Mouse (Mus musculus): ENCODE measurements around the gene Mycl. TPM values are rescaled to one million over a fixed set of nuclear protein-coding genes. Genes with fewer than 3 reads are reported as not detected.
A peak's percentile ranks its signal among the peaks of the same experiment; 100 is the strongest.

Mycl gene
- polyA plus RNA-seq, 1 experiment from 2014 or later, result 76.1 TPM

GRCm38 (mm10) chr4:123036710-123037109 lies 41.3 kb downstream of the Mycl start:
- DNase-seq (ENCODE audit: low spot score) (no peak), ATAC-seq (ENCODE audit: low FRiP score) (no peak)
- no peaks in the 10 kb centered on the region for H3K9me3 ChIP-seq (ENCODE audit: control insufficient read depth, low read length)
- WGBS, result 65% methylated on average over 3 of the region's 3 CpGs
- no peak overlapping the region for H3K27ac ChIP-seq (ENCODE audit: low read depth, low read length)
- no peak overlapping the region for H3K4me2 ChIP-seq (replicated peaks; ENCODE audit: low read depth, low read length)
- no peak overlapping the region for H3K4me3 ChIP-seq (ENCODE audit: low read depth, low read length)
- no peaks in the 10 kb centered on the region for H3K4me1 ChIP-seq (replicated peaks; ENCODE audit: control insufficient read depth, insufficient read depth, low read length)
- no peaks in the 10 kb centered on the region for H3K27me3 ChIP-seq (ENCODE audit: control insufficient read depth, insufficient read depth, low read length)
- no peaks in the 10 kb centered on the region for H3K36me3 ChIP-seq (ENCODE audit: control insufficient read depth, insufficient read depth, low read length)
- no peak overlapping the region for H3K9ac ChIP-seq (ENCODE audit: low read depth, low read length)

GRCm38 (mm10) chr4:123041131-123041530 lies 45.7 kb downstream of the Mycl start:
- Histone ChIP-seq H3K4me2 (replicated peaks; ENCODE audit: low read depth, low read length) (no peak overlapping the region), H3K27me3 (ENCODE audit: control insufficient read depth, insufficient read depth, low read length) (no peaks in the 10 kb centered on the region), H3K4me1 (replicated peaks; ENCODE audit: control insufficient read depth, insufficient read depth, low read length) (no peaks in the 10 kb centered on the region), H3K9ac (ENCODE audit: low read depth, low read length) (no peak overlapping the region), H3K36me3 (ENCODE audit: control insufficient read depth, insufficient read depth, low read length) (no peaks in the 10 kb centered on the region), H3K9me3 (ENCODE audit: control insufficient read depth, low read length) (no peaks in the 10 kb centered on the region), H3K27ac (ENCODE audit: low read depth, low read length) (no peak overlapping the region), H3K4me3 (ENCODE audit: low read depth, low read length) (no peak overlapping the region)
- ATAC-seq (ENCODE audit: low FRiP score) (no peak), DNase-seq (ENCODE audit: low spot score) (no peak)
- 95% methylated on average over 6 of the region's 6 CpGs for WGBS

- Histone ChIP-seq H3K4me2 (replicated peaks; ENCODE audit: low read depth, low read length) (no peak overlapping the region), H3K27ac (ENCODE audit: low read depth, low read length) (no peak overlapping the region), H3K4me1 (replicated peaks; ENCODE audit: control insufficient read depth, insufficient read depth, low read length) (no peaks in the 10 kb centered on the region), H3K9me3 (ENCODE audit: control insufficient read depth, low read length) (no peaks in the 10 kb centered on the region), H3K9ac (ENCODE audit: low read depth, low read length) (no peak overlapping the region), H3K27me3 (ENCODE audit: control insufficient read depth, insufficient read depth, low read length) (no peaks in the 10 kb centered on the region), H3K36me3 (ENCODE audit: control insufficient read depth, insufficient read depth, low read length) (no peaks in the 10 kb centered on the region), H3K4me3 (ENCODE audit: low read depth, low read length) (no peak overlapping the region)
- DNase-seq (ENCODE audit: low spot score) (no peak), ATAC-seq (ENCODE audit: low FRiP score) (no peak)
- WGBS, result 77% methylated on average over 1 of the region's 1 CpGs
Measured at GRCm38 (mm10) chr4:123043858-123044257, 48.4 kb downstream of the Mycl start.

- no peak overlapping the region for H3K4me2 ChIP-seq (replicated peaks; ENCODE audit: low read depth, low read length)
- 92% methylated on average over 4 of the region's 4 CpGs for WGBS
- no peak for ATAC-seq (ENCODE audit: low FRiP score)
- H3K9ac ChIP-seq (ENCODE audit: low read depth, low read length), result no peak overlapping the region
- no peaks in the 10 kb centered on the region for H3K4me1 ChIP-seq (replicated peaks; ENCODE audit: control insufficient read depth, insufficient read depth, low read length)
- no peaks in the 10 kb centered on the region for H3K9me3 ChIP-seq (ENCODE audit: control insufficient read depth, low read length)
- no peak for DNase-seq (ENCODE audit: low spot score)
- H3K4me3 ChIP-seq (ENCODE audit: low read depth, low read length), result no peak overlapping the region
- no peak overlapping the region for H3K27ac ChIP-seq (ENCODE audit: low read depth, low read length)
- H3K36me3 ChIP-seq (ENCODE audit: control insufficient read depth, insufficient read depth, low read length), result no peaks in the 10 kb centered on the region
- no peaks in the 10 kb centered on the region for H3K27me3 ChIP-seq (ENCODE audit: control insufficient read depth, insufficient read depth, low read length)
Measured at GRCm38 (mm10) chr4:123044842-123045241, 49.4 kb downstream of the Mycl start.

- Histone ChIP-seq H3K36me3 (ENCODE audit: control insufficient read depth, insufficient read depth, low read length) (no peaks in the 10 kb centered on the region), H3K27ac (ENCODE audit: low read depth, low read length) (no peak overlapping the region), H3K4me2 (replicated peaks; ENCODE audit: low read depth, low read length) (no peak overlapping the region), H3K27me3 (ENCODE audit: control insufficient read depth, insufficient read depth, low read length) (no peaks in the 10 kb centered on the region), H3K4me3 (ENCODE audit: low read depth, low read length) (no peak overlapping the region), H3K4me1 (replicated peaks; ENCODE audit: control insufficient read depth, insufficient read depth, low read length) (no peaks in the 10 kb centered on the region), H3K9ac (ENCODE audit: low read depth, low read length) (no peak overlapping the region), H3K9me3 (ENCODE audit: control insufficient read depth, low read length) (no peaks in the 10 kb centered on the region)
- 73% methylated on average over 3 of the region's 3 CpGs for WGBS
- ATAC-seq (ENCODE audit: low FRiP score), result no peak
- DNase-seq (ENCODE audit: low spot score), result no peak
Measured at GRCm38 (mm10) chr4:123046300-123046699, 50.8 kb downstream of the Mycl start.

- Histone ChIP-seq H3K36me3 (ENCODE audit: control insufficient read depth, insufficient read depth, low read length) (peaks cover 9% of the 10 kb centered on the region), H3K4me1 (replicated peaks; ENCODE audit: control insufficient read depth, insufficient read depth, low read length) (no peaks in the 10 kb centered on the region), H3K4me2 (replicated peaks; ENCODE audit: low read depth, low read length) (no peak overlapping the region), H3K9ac (ENCODE audit: low read depth, low read length) (no peak overlapping the region), H3K4me3 (ENCODE audit: low read depth, low read length) (no peak overlapping the region), H3K27ac (ENCODE audit: low read depth, low read length) (peak overlapping the region; percentile 59), H3K27me3 (ENCODE audit: control insufficient read depth, insufficient read depth, low read length) (no peaks in the 10 kb centered on the region), H3K9me3 (ENCODE audit: control insufficient read depth, low read length) (no peaks in the 10 kb centered on the region)
- DNase-seq (ENCODE audit: low spot score), result peak; percentile 77
- 76% methylated on average over 5 of the region's 5 CpGs for WGBS
- ATAC-seq (ENCODE audit: low FRiP score), result peak; percentile 90
Measured at GRCm38 (mm10) chr4:123050681-123051211, 55.3 kb downstream of the Mycl start.

Other genes with a start within 250 kb of the Mycl start
- 65.5 and 73.1 TPM in 2 replicates for gene Ppt1, start 159.4 kb upstream of the Mycl start, polyA plus RNA-seq (2014; fragmentation: Nextera tagmentation; extraction: Ambion mirVana)
- 71.5 and 73.4 TPM in 2 replicates for gene Cap1, start 109.6 kb upstream of the Mycl start, polyA plus RNA-seq (2014; fragmentation: Nextera tagmentation; extraction: Ambion mirVana)
- gene Mfsd2a, start 34.5 kb upstream of the Mycl start, polyA plus RNA-seq (2014; fragmentation: Nextera tagmentation; extraction: Ambion mirVana), result 25.2 and 27.0 TPM in 2 replicates
- 24.4 and 26.6 TPM in 2 replicates for gene Trit1, start 20.9 kb downstream of the Mycl start, polyA plus RNA-seq (2014; fragmentation: Nextera tagmentation; extraction: Ambion mirVana)
- gene Bmp8b, start 109.5 kb downstream of the Mycl start, polyA plus RNA-seq (2014; fragmentation: Nextera tagmentation; extraction: Ambion mirVana), result 0.20 TPM in 1 of 2 replicates, not detected in the other
- 0.13 and 0.28 TPM in 2 replicates for gene Oxct2b, start 120.6 kb downstream of the Mycl start, polyA plus RNA-seq (2014; fragmentation: Nextera tagmentation; extraction: Ambion mirVana)
- 106 and 112 TPM in 2 replicates for gene Ppie, start 144.3 kb downstream of the Mycl start, polyA plus RNA-seq (2014; fragmentation: Nextera tagmentation; extraction: Ambion mirVana)
- gene Hpcal4, start 187.6 kb downstream of the Mycl start, polyA plus RNA-seq (2014; fragmentation: Nextera tagmentation; extraction: Ambion mirVana), result 1.1 and 1.5 TPM in 2 replicates
- gene Nt5c1a, start 205.9 kb downstream of the Mycl start, polyA plus RNA-seq (2014; fragmentation: Nextera tagmentation; extraction: Ambion mirVana), result not detected in 2 replicates
- gene Heyl, start 237.9 kb downstream of the Mycl start, polyA plus RNA-seq (2014; fragmentation: Nextera tagmentation; extraction: Ambion mirVana), result 10.5 and 14.2 TPM in 2 replicates